In the genomic region with DNA sequence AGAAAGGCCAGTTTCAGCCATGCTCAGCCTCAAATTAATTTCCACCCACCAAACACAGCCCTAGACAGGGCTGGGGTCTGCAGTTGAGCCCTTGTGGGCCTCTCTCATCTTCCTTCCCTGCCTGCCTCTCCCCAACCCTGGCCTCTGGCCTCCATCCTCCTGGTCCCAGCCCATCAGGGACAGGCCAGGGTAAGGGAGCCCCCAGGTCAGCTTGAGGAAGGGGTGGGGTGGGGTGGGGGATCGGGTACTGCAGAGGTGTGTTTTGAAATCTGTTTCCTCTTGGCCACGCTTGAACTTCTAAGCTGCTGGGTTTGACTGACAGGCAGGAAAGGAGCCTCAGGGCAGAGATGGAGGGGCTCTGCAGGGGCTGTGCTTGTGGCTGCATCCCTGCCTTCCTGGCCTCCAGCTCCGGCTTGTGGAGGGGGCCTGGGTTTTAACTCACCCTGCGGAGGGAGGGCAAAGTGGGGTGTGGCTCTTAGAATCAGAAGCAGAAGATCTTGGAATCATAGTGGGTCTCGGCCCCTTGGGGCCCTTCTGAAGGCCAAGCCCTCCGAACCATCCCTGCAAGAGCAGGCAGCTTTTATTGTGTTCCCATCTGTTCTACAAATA, we compare ENCODE assay signal across 18 mouse cellular contexts. TPM values are rescaled to one million over a fixed set of nuclear protein-coding genes. Genes with fewer than 3 reads are reported as not detected.
DNase-seq lines count a peak whose midpoint lies in the region; ATAC-seq and TF ChIP-seq lines count a peak whose summit lies in the region.
"Had no signal": no experiment of that assay in that cellular context is flagged by ENCODE, and none has a peak within 500 bp of the region (broad histone marks: within the 10 kb centered on the region; RNA-seq: fewer than 3 reads in every experiment).

No protein-coding gene starts in this region.

- H3K27ac ChIP-seq in heart, embryonic 10.5 days = 0 out of 2 replicates have a peak overlapping the region, but pooled peaks have one; percentile 0
- H3K27ac ChIP-seq in embryonic facial prominence, embryonic 10.5 days (replicated peaks) = peak overlapping the region; percentile 83
- H3K27ac ChIP-seq in limb, embryonic 12.5 days = no peak overlapping the region
- H3K27ac ChIP-seq: heart, adult 2 months; limb, embryonic 15.5 days; stomach, postnatal 0 days had no signal

- H3K4me3 ChIP-seq in heart, embryonic 10.5 days = no peak overlapping the region
- H3K4me3 ChIP-seq in embryonic facial prominence, embryonic 10.5 days = 0 out of 2 replicates have a peak overlapping the region, but pooled peaks have one; percentile 18
- no peak overlapping the region for H3K4me3 ChIP-seq in limb, embryonic 12.5 days (replicated peaks)
- H3K4me3 ChIP-seq: heart, adult 2 months; limb, embryonic 15.5 days; megakaryocyte, embryonic 14.5 days had no signal

- ATAC-seq in limb, embryonic 12.5 days (ENCODE audit: insufficient number of reproducible peaks, insufficient read depth, low FRiP score, low TSS enrichment, low read depth) = no peak
- no peak for ATAC-seq in erythroblast, adult 5-6 weeks (replicated peaks; ENCODE audit: low FRiP score, poor library complexity, severe bottlenecking)

- 50% methylated on average over 6 of the region's 6 CpGs for WGBS in heart, embryonic 10.5 days
- WGBS in embryonic facial prominence, embryonic 10.5 days = 28% methylated on average over 6 of the region's 6 CpGs
- 21% methylated on average over 6 of the region's 6 CpGs for WGBS in limb, embryonic 12.5 days

- H3K27me3 ChIP-seq in heart, embryonic 10.5 days (ENCODE audit: insufficient read depth, poor library complexity, severe bottlenecking) = peaks cover 24% of the 10 kb centered on the region
- peaks cover 18% of the 10 kb centered on the region for H3K27me3 ChIP-seq in embryonic facial prominence, embryonic 10.5 days (replicated peaks; ENCODE audit: low read depth, poor library complexity, severe bottlenecking)
- H3K27me3 ChIP-seq in limb, embryonic 12.5 days = peaks cover 26% of the 10 kb centered on the region

- no peaks in the 10 kb centered on the region for H3K36me3 ChIP-seq in heart, embryonic 10.5 days
- H3K36me3 ChIP-seq in embryonic facial prominence, embryonic 10.5 days (replicated peaks) = no peaks in the 10 kb centered on the region
- H3K36me3 ChIP-seq in limb, embryonic 12.5 days = no peaks in the 10 kb centered on the region
- H3K36me3 ChIP-seq: limb, embryonic 15.5 days had no signal

- no peaks in the 10 kb centered on the region for H3K9me3 ChIP-seq in heart, embryonic 10.5 days
- no peaks in the 10 kb centered on the region for H3K9me3 ChIP-seq in embryonic facial prominence, embryonic 10.5 days
- H3K9me3 ChIP-seq in limb, embryonic 12.5 days = no peaks in the 10 kb centered on the region
- H3K9me3 ChIP-seq: limb, embryonic 15.5 days; megakaryocyte, embryonic 14.5 days had no signal

- DNase-seq in heart, embryonic 10.5 days (ENCODE audit: low spot score) = no peak
- DNase-seq in heart, adult 18-20 months = no peak
- DNase-seq in brain, embryonic 14.5 days (ENCODE audit: low read depth) = peak; percentile 36
- peak; percentile 89 for DNase-seq in embryonic facial prominence, embryonic 10.5 days (ENCODE audit: low spot score)
- no peak for DNase-seq in thymus, postnatal 14 days
- no peak for DNase-seq in MN1 (ENCODE audit: low spot score)
- DNase-seq: adrenal gland, postnatal 25 days; cerebellum, adult 9-10 months; gastrocnemius, postnatal 10 days; heart, adult 2 months; kidney, adult 8-10 months; kidney, postnatal 4 days; lung, postnatal 14 days had no signal

- 0 out of 2 replicates have a peak overlapping the region, but pooled peaks have one; percentile 35 for H3K9ac ChIP-seq in limb, embryonic 12.5 days (replicated peaks)
- H3K9ac ChIP-seq: limb, embryonic 15.5 days had no signal

- no peak overlapping the region for H3K4me2 ChIP-seq in limb, embryonic 12.5 days
- H3K4me2 ChIP-seq: limb, embryonic 15.5 days had no signal

- H3K4me1 ChIP-seq in heart, embryonic 10.5 days = peaks cover 31% of the 10 kb centered on the region
- H3K4me1 ChIP-seq in embryonic facial prominence, embryonic 10.5 days = peaks cover 56% of the 10 kb centered on the region
- peaks cover 24% of the 10 kb centered on the region for H3K4me1 ChIP-seq in limb, embryonic 12.5 days (replicated peaks)
- H3K4me1 ChIP-seq: megakaryocyte, embryonic 14.5 days had no signal

- TF ChIP-seq POLR2A in brain, embryonic 14.5 days (IDR thresholded peaks at IDR 0.05; ENCODE audit: borderline replicate concordance, extremely low read depth, insufficient read depth, insufficient read length, poor library complexity, severe bottlenecking) = no peak

- TF ChIP-seq CTCF in brain, embryonic 14.5 days (IDR thresholded peaks at IDR 0.05; ENCODE audit: borderline replicate concordance, extremely low read depth, insufficient read depth, insufficient read length) = no peak

RNA-seq across cellular contexts. Expression of gene Cd82, which starts 19.2 kb away (rescaled TPM):
- 12.9 and 16.6 TPM in 2 replicates for polyA plus RNA-seq in heart, embryonic 10.5 days (2016; fragmentation: Nextera tagmentation; extraction: Ambion mirVana)
- total RNA-seq in heart, adult 18-20 months (2021) = 10 to 100 TPM; 13.8 to 23.8 TPM
- 19.5 and 24.4 TPM in 2 replicates for polyA plus RNA-seq in brain, embryonic 14.5 days (2012; rRNA removed)
- polyA plus RNA-seq in embryonic facial prominence, embryonic 10.5 days (2016; fragmentation: Nextera tagmentation; extraction: Ambion mirVana) = 5.2 and 7.3 TPM in 2 replicates
- polyA plus RNA-seq in limb, embryonic 12.5 days (2016; fragmentation: Nextera tagmentation; extraction: Ambion mirVana) = 13.8 and 15.8 TPM in 2 replicates
- 99.9 and 150 TPM in 2 replicates for total RNA-seq in erythroblast, adult 5-6 weeks (2015; ENCODE audit: low replicate concordance)
- total RNA-seq in erythroblast, adult 5-6 weeks (2017; ENCODE audit: low replicate concordance) = 145 and 158 TPM in 2 replicates

Comparison
In these comparisons a context has a peak if more than half of its experiments do, and no peak if none do; other contexts are left out.
1. DNase-seq: peak in brain, embryonic 14.5 days (single experiment) and embryonic facial prominence, embryonic 10.5 days (single experiment); none in heart, embryonic 10.5 days (single experiment), heart, adult 18-20 months (0 of 2), thymus, postnatal 14 days (single experiment) and MN1 (single experiment).